Mouse (Mus musculus): ENCODE results near the gene Tmod2.

- TF ChIP-seq CTCF (IDR thresholded peaks at IDR 0.05; ENCODE audit: borderline replicate concordance, insufficient read depth, low read length), result no peak
- no peak for TF ChIP-seq POLR2A (IDR thresholded peaks at IDR 0.05; ENCODE audit: low read depth, low read length)
Observed at GRCm38 (mm10) chr9:75563622-75564021, 47.5 kb downstream of the Tmod2 start.
